Mouse (Mus musculus): ENCODE results near the gene Slc34a1.

DNA sequence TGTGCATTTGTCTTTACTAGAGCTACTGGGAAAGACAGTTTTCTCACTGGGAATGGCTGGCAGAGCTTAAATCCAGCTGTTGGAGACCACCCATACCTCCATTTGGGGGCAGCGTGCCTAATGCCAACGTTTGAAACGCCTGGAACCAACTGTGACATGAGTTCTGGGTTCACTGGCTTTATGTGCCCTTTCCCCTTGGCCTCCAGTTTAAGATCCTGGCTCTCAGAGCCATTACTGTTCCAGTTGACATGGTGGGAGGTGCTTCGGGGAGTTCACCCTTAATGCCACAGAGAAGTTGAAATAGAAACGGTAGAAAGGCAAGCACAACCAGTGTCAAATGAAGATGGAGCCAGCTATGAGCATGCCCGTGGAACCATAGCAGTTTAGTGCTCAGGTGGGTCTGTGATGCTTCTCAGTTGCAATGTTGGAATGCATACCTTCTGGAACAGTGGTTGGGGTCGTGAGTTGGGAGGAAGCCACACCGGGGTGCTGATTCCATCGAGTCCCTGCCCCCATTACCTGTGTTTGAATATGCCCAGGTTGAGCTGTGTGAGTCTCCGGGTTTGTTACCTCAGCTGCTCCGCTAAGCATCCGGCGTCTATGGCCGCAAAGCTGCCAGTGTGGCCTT is 65.5 kb downstream of the Slc34a1 start:
- TF ChIP-seq CTCF (conservative IDR thresholded peaks at IDR 0.05; ENCODE audit: insufficient read depth, insufficient read length, low read depth, low read length): no peak
- TF ChIP-seq POLR2A (IDR thresholded peaks at IDR 0.05; ENCODE audit: low read depth, low read length): no peak

All from kidney, adult 2 months (tissue).